Mouse (Mus musculus): Measurements from ENCODE around the gene Gstk1. TPM values are rescaled to one million over a fixed set of nuclear protein-coding genes. Genes with fewer than 3 reads are reported as not detected.

Gstk1 gene
- polyA plus RNA-seq (2015; fragmentation: Nextera tagmentation; extraction: Ambion mirVana), result 8.5 and 9.9 TPM in 2 replicates

- H3K4me2 ChIP-seq (ENCODE audit: low read length), result peak within 1 kb of the TSS; percentile 74
- WGBS, result 2% methylated on average over 28 of the region's 28 CpGs
- ATAC-seq, result peak; percentile 100
- no peaks in the 10 kb centered on the region for H3K36me3 ChIP-seq (ENCODE audit: control insufficient read depth, insufficient read depth, low read length)
- peak within 1 kb of the TSS; percentile 56 for H3K4me3 ChIP-seq (ENCODE audit: low read depth, low read length)
- H3K9ac ChIP-seq (ENCODE audit: low read depth, low read length), result peak within 1 kb of the TSS; percentile 53
- H3K9me3 ChIP-seq (replicated peaks; ENCODE audit: control insufficient read depth, low read length, poor library complexity, severe bottlenecking), result no peaks in the 10 kb centered on the region
- H3K27ac ChIP-seq (ENCODE audit: low read length), result no peak within 1 kb of the TSS
- no peaks in the 10 kb centered on the region for H3K4me1 ChIP-seq (ENCODE audit: control insufficient read depth, insufficient read depth, low read length)
- H3K27me3 ChIP-seq (ENCODE audit: control insufficient read depth, insufficient read depth, low read depth, low read length), result no peaks in the 10 kb centered on the region
Measured at GRCm38 (mm10) chr6:42245711-42246353, at the start of gene Gstk1. Gene Gstk1 (plus strand): TSS chr6:42245935.

GRCm38 (mm10) chr6:42197710-42198109 lies 48.0 kb upstream of the Gstk1 start:
- no peaks in the 10 kb centered on the region for H3K9me3 ChIP-seq (replicated peaks; ENCODE audit: control insufficient read depth, low read length, poor library complexity, severe bottlenecking)
- 47% methylated on average over 3 of the region's 3 CpGs for WGBS
- H3K27me3 ChIP-seq (ENCODE audit: control insufficient read depth, insufficient read depth, low read depth, low read length), result no peaks in the 10 kb centered on the region
- H3K9ac ChIP-seq (ENCODE audit: low read depth, low read length), result no peak overlapping the region
- no peak overlapping the region for H3K4me3 ChIP-seq (ENCODE audit: low read depth, low read length)
- no peak overlapping the region for H3K4me2 ChIP-seq (ENCODE audit: low read length)
- no peaks in the 10 kb centered on the region for H3K36me3 ChIP-seq (ENCODE audit: control insufficient read depth, insufficient read depth, low read length)
- no peak for ATAC-seq
- no peak overlapping the region for H3K27ac ChIP-seq (ENCODE audit: low read length)
- H3K4me1 ChIP-seq (ENCODE audit: control insufficient read depth, insufficient read depth, low read length), result no peaks in the 10 kb centered on the region

- H3K4me3 ChIP-seq (ENCODE audit: low read depth, low read length), result no peak overlapping the region
- 93% methylated on average over 1 of the region's 1 CpGs for WGBS
- no peak overlapping the region for H3K9ac ChIP-seq (ENCODE audit: low read depth, low read length)
- H3K27me3 ChIP-seq (ENCODE audit: control insufficient read depth, insufficient read depth, low read depth, low read length), result no peaks in the 10 kb centered on the region
- no peaks in the 10 kb centered on the region for H3K9me3 ChIP-seq (replicated peaks; ENCODE audit: control insufficient read depth, low read length, poor library complexity, severe bottlenecking)
- H3K4me1 ChIP-seq (ENCODE audit: control insufficient read depth, insufficient read depth, low read length), result no peaks in the 10 kb centered on the region
- H3K4me2 ChIP-seq (ENCODE audit: low read length), result no peak overlapping the region
- H3K27ac ChIP-seq (ENCODE audit: low read length), result no peak overlapping the region
- ATAC-seq, result no peak
- H3K36me3 ChIP-seq (ENCODE audit: control insufficient read depth, insufficient read depth, low read length), result no peaks in the 10 kb centered on the region
Measured at GRCm38 (mm10) chr6:42199498-42199897, 46.2 kb upstream of the Gstk1 start.

- Histone ChIP-seq H3K27me3 (ENCODE audit: control insufficient read depth, insufficient read depth, low read depth, low read length) (no peaks in the 10 kb centered on the region), H3K4me3 (ENCODE audit: low read depth, low read length) (no peak within 1 kb of the TSS), H3K4me2 (ENCODE audit: low read length) (no peak within 1 kb of the TSS), H3K9ac (ENCODE audit: low read depth, low read length) (no peak within 1 kb of the TSS), H3K4me1 (ENCODE audit: control insufficient read depth, insufficient read depth, low read length) (no peaks in the 10 kb centered on the region), H3K9me3 (replicated peaks; ENCODE audit: control insufficient read depth, low read length, poor library complexity, severe bottlenecking) (no peaks in the 10 kb centered on the region), H3K27ac (ENCODE audit: low read length) (no peak within 1 kb of the TSS), H3K36me3 (ENCODE audit: control insufficient read depth, insufficient read depth, low read length) (no peaks in the 10 kb centered on the region)
- WGBS, result 79% methylated on average over 2 of the region's 2 CpGs
- no peak for ATAC-seq
Measured at GRCm38 (mm10) chr6:42215028-42215427, 30.7 kb upstream of the Gstk1 start, which contains the start of gene Tas2r144. Gene Tas2r144 (plus strand): TSS chr6:42215328.

GRCm38 (mm10) chr6:42222286-42222685 lies 23.4 kb upstream of the Gstk1 start:
- WGBS, result 65% methylated on average over 3 of the region's 3 CpGs
- H3K27ac ChIP-seq (ENCODE audit: low read length), result no peak overlapping the region
- no peaks in the 10 kb centered on the region for H3K9me3 ChIP-seq (replicated peaks; ENCODE audit: control insufficient read depth, low read length, poor library complexity, severe bottlenecking)
- no peaks in the 10 kb centered on the region for H3K36me3 ChIP-seq (ENCODE audit: control insufficient read depth, insufficient read depth, low read length)
- H3K9ac ChIP-seq (ENCODE audit: low read depth, low read length), result no peak overlapping the region
- H3K4me1 ChIP-seq (ENCODE audit: control insufficient read depth, insufficient read depth, low read length), result no peaks in the 10 kb centered on the region
- H3K4me2 ChIP-seq (ENCODE audit: low read length), result no peak overlapping the region
- no peaks in the 10 kb centered on the region for H3K27me3 ChIP-seq (ENCODE audit: control insufficient read depth, insufficient read depth, low read depth, low read length)
- no peak for ATAC-seq
- H3K4me3 ChIP-seq (ENCODE audit: low read depth, low read length), result no peak overlapping the region

- H3K27me3 ChIP-seq (ENCODE audit: control insufficient read depth, insufficient read depth, low read depth, low read length), result no peaks in the 10 kb centered on the region
- no peaks in the 10 kb centered on the region for H3K4me1 ChIP-seq (ENCODE audit: control insufficient read depth, insufficient read depth, low read length)
- no peak overlapping the region for H3K27ac ChIP-seq (ENCODE audit: low read length)
- no peak for ATAC-seq
- H3K4me3 ChIP-seq (ENCODE audit: low read depth, low read length), result no peak overlapping the region
- H3K9ac ChIP-seq (ENCODE audit: low read depth, low read length), result no peak overlapping the region
- no peaks in the 10 kb centered on the region for H3K9me3 ChIP-seq (replicated peaks; ENCODE audit: control insufficient read depth, low read length, poor library complexity, severe bottlenecking)
- no peak overlapping the region for H3K4me2 ChIP-seq (ENCODE audit: low read length)
- H3K36me3 ChIP-seq (ENCODE audit: control insufficient read depth, insufficient read depth, low read length), result no peaks in the 10 kb centered on the region
- 81% methylated on average over 4 of the region's 4 CpGs for WGBS
Measured at GRCm38 (mm10) chr6:42225046-42225445, 20.7 kb upstream of the Gstk1 start.

GRCm38 (mm10) chr6:42227240-42228101 lies 18.3 kb upstream of the Gstk1 start:
- Histone ChIP-seq H3K4me1 (ENCODE audit: control insufficient read depth, insufficient read depth, low read length) (no peaks in the 10 kb centered on the region), H3K4me2 (ENCODE audit: low read length) (no peak overlapping the region), H3K36me3 (ENCODE audit: control insufficient read depth, insufficient read depth, low read length) (no peaks in the 10 kb centered on the region), H3K9ac (ENCODE audit: low read depth, low read length) (no peak overlapping the region), H3K27ac (ENCODE audit: low read length) (no peak overlapping the region), H3K27me3 (ENCODE audit: control insufficient read depth, insufficient read depth, low read depth, low read length) (no peaks in the 10 kb centered on the region), H3K4me3 (ENCODE audit: low read depth, low read length) (no peak overlapping the region), H3K9me3 (replicated peaks; ENCODE audit: control insufficient read depth, low read length, poor library complexity, severe bottlenecking) (no peaks in the 10 kb centered on the region)
- ATAC-seq, result peak; percentile 51; the same call in 1 of the 2 replicates
- WGBS, result 33% methylated on average over 17 of the region's 17 CpGs

- Histone ChIP-seq H3K9me3 (replicated peaks; ENCODE audit: control insufficient read depth, low read length, poor library complexity, severe bottlenecking) (no peaks in the 10 kb centered on the region), H3K27me3 (ENCODE audit: control insufficient read depth, insufficient read depth, low read depth, low read length) (no peaks in the 10 kb centered on the region), H3K4me1 (ENCODE audit: control insufficient read depth, insufficient read depth, low read length) (no peaks in the 10 kb centered on the region), H3K4me3 (ENCODE audit: low read depth, low read length) (no peak overlapping the region), H3K36me3 (ENCODE audit: control insufficient read depth, insufficient read depth, low read length) (no peaks in the 10 kb centered on the region), H3K4me2 (ENCODE audit: low read length) (no peak overlapping the region), H3K27ac (ENCODE audit: low read length) (no peak overlapping the region), H3K9ac (ENCODE audit: low read depth, low read length) (no peak overlapping the region)
- WGBS, result 73% methylated on average over 4 of the region's 4 CpGs
- no peak for ATAC-seq
Measured at GRCm38 (mm10) chr6:42229610-42230009, 16.1 kb upstream of the Gstk1 start.

- Histone ChIP-seq H3K36me3 (ENCODE audit: control insufficient read depth, insufficient read depth, low read length) (no peaks in the 10 kb centered on the region), H3K4me1 (ENCODE audit: control insufficient read depth, insufficient read depth, low read length) (no peaks in the 10 kb centered on the region), H3K27me3 (ENCODE audit: control insufficient read depth, insufficient read depth, low read depth, low read length) (no peaks in the 10 kb centered on the region), H3K4me3 (ENCODE audit: low read depth, low read length) (no peak overlapping the region), H3K27ac (ENCODE audit: low read length) (no peak overlapping the region), H3K9me3 (replicated peaks; ENCODE audit: control insufficient read depth, low read length, poor library complexity, severe bottlenecking) (no peaks in the 10 kb centered on the region), H3K9ac (ENCODE audit: low read depth, low read length) (no peak overlapping the region), H3K4me2 (ENCODE audit: low read length) (no peak overlapping the region)
- no peak for ATAC-seq
- WGBS, result 83% methylated on average over 3 of the region's 3 CpGs
Measured at GRCm38 (mm10) chr6:42231191-42231590, 14.5 kb upstream of the Gstk1 start.
